Mouse (Mus musculus) cerebellum, adult 2 months (tissue): ENCODE results near the gene Ddb2.

Experiments used
- CTCF ChIP-seq: fragments of 200-500 bp; IDR thresholded peaks from 2 replicates; pipeline ENCODE4 v1.5.1; 2011; ENCODE audit warnings: low read depth, mild to moderate bottlenecking, control low read depth, low read length, moderate library complexity, borderline replicate concordance; ENCODE audit not compliant: insufficient read depth
- POLR2A ChIP-seq: fragments of 200-500 bp; IDR thresholded peaks from 2 replicates; pipeline ENCODE4 v1.6.1; 2011; ENCODE audit warnings: low read length, control low read depth, borderline replicate concordance; ENCODE audit not compliant: insufficient read depth

DNA sequence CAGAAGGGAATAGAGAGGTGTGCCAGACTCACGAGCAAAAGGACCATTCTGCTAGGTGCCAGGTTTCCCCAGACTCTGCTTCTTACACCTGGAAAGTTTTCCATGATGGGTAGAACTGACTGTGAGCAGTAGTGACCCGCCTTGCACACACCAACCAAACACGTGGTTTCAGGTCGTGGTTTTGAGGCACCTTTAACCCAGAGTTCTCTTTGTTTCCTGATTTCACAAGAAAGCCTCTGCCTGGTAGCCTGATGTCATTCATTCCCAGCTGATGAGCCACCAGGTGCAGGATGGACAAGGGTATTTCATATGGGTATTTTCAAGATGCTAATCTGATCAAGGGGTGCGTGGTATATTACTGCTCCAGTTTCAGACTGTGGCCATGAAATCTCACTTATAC is 5.8 kb upstream of the Ddb2 start:
- TF ChIP-seq CTCF = no peak
- no peak for TF ChIP-seq POLR2A
